Mouse (Mus musculus): ENCODE results near the gene Tnnt3.

DNA sequence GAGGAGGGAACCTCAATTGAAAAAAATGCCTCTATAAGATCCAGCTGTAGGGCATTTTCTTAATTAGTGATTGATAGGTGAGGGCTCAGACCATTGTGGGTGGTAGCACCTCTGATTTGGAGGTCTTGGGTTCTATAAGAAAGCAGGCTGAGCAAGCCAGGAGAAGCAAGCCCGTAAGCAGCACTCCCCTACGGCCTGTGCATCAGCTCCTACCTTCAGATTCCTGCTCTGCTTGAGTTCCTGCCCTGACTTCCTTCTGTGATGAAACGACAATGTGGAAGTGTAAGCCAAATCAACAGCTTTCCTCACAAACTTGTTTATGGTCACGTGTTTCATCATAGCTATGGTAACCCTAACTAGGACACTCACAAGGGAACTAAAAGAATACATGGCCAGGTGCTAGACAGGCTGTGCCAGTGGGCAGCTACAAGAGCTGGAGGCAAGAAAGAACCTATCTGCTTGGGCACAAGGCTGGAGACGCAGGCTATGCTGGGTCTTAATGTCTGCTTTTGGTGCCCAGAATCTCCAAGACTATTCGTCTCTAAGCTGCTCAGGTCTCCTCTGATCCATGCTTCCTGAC is 49.5 kb upstream of the Tnnt3 start:
- TF ChIP-seq POLR2A (IDR thresholded peaks at IDR 0.05; ENCODE audit: extremely low read depth, insufficient read depth, low read length) (no peak), CTCF (IDR thresholded peaks at IDR 0.05; ENCODE audit: extremely low read depth, insufficient read depth, low read length) (no peak)

Measured in cortical plate, adult 2 months (tissue).